Mouse (Mus musculus) G1E (cell line): ENCODE measurements around the gene Ltn1. TPM values are rescaled to one million over a fixed set of nuclear protein-coding genes. Genes with fewer than 3 reads are reported as not detected.

ENCODE experiments used
- ATAC-seq: 2 replicates; pipeline ENCODE4 v1.8.0; 2016; ENCODE audit warnings: mild to moderate bottlenecking; ENCODE audit not compliant: insufficient number of reproducible peaks, poor library complexity, low FRiP score, severe bottlenecking; ENCODE audit errors: extremely low read depth
- DNase-seq: peaks from one replicate; pipeline ENCODE4 v3.0.0; 2012; ENCODE audit warnings: low spot score
- H3K27me3 ChIP-seq: 2 replicates; pipeline ENCODE4 v1.6.1; 2012; ENCODE audit warnings: mild to moderate bottlenecking, low read length, inconsistent platforms; ENCODE audit not compliant: insufficient read depth
- H3K36me3 ChIP-seq: replicated peaks from 2 replicates; pipeline ENCODE3; 2012; ENCODE audit warnings: mild to moderate bottlenecking, inconsistent platforms
- H3K4me1 ChIP-seq: 2 replicates; pipeline ENCODE4 v1.6.1; 2012; ENCODE audit warnings: low read depth, low read length, inconsistent platforms, mixed read lengths; ENCODE audit not compliant: insufficient read depth
- H3K4me3 ChIP-seq: 2 replicates; pipeline ENCODE4 v1.5.1; 2012; ENCODE audit warnings: low read depth, mild to moderate bottlenecking, inconsistent platforms, low read length, moderate library complexity, mixed read lengths
- H3K9me3 ChIP-seq: replicated peaks from 2 replicates; pipeline ENCODE4 v1.6.1; 2012; ENCODE audit warnings: inconsistent platforms
- CTCF ChIP-seq: IDR thresholded peaks from 2 replicates; pipeline ENCODE4 v1.5.1; 2012; ENCODE audit warnings: low read depth, low read length, inconsistent platforms, mixed read lengths
- GATA1 ChIP-seq: IDR thresholded peaks from 2 replicates; pipeline ENCODE4 v1.6.1; 2012; ENCODE audit warnings: borderline replicate concordance, low read length, inconsistent platforms, mixed read lengths
- GATA2 ChIP-seq: IDR thresholded peaks from 2 replicates; pipeline ENCODE4 v1.6.1; 2012; ENCODE audit warnings: low read depth, low read length, inconsistent platforms, borderline replicate concordance
- POLR2AphosphoS5 ChIP-seq: IDR thresholded peaks from 2 replicates; pipeline ENCODE4 v1.6.1; 2012; ENCODE audit warnings: low read depth, low read length, inconsistent platforms; ENCODE audit not compliant: insufficient replicate concordance
- TAL1 ChIP-seq: conservative IDR thresholded peaks from 2 replicates; pipeline ENCODE4 v1.6.1; 2012; ENCODE audit warnings: low read depth, low read length, inconsistent platforms, mixed read lengths
- polyA plus RNA-seq: library from polyadenylated mRNA; stranded (reverse); fragments of >175 nt; gene quantifications from 2 replicates; pipeline ENCODE4 v1.2.3, GENCODE M21; 2012
- total RNA-seq, 2 experiments: library from RNA; stranded (forward) in 1 of 2; stranded (reverse) in 1 of 2; fragments of 200-1000 nt in 1 of 2; fragments of >200 nt in 1 of 2; fragmentation: Nextera tagmentation in 1 of 2; gene quantifications; 2 replicates each; pipeline ENCODE4 v1.2.3; 2014 to 2017

Ltn1 gene
- total and polyA plus RNA-seq, 3 experiments, result 3.2 to 40.6 (median 26.9) TPM

DNA sequence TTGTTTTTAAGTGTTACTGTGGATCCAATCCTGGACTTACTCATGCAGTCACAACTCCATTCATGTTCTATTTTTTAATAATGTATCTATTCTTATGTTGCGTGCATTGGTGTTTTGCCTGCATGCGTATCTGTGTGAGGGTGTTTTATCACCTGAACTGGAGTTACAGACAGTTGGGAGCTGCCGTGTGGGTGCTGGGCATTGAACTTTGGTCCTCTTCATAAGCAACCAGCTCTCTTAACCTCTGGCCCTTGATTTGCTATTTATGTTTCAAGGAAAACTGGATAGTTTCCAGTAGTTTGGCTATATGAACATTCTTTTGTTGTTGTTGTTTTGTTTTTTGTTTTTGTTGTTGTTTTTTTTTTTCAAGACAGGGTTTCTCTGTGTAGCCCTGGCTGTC lies 13.1 kb upstream of the Ltn1 start:
- DNase-seq, result no peak
- Histone ChIP-seq H3K27me3 (peaks cover 3% of the 10 kb centered on the region; the same call in 1 of the 2 replicates), H3K4me1 (peaks cover 11% of the 10 kb centered on the region), H3K36me3 (peaks cover 5% of the 10 kb centered on the region), H3K4me3 (no peak overlapping the region), H3K9me3 (no peaks in the 10 kb centered on the region)
- no peak for ATAC-seq
- TF ChIP-seq GATA2, result no peak
- no peak for TF ChIP-seq GATA1
- no peak for TF ChIP-seq TAL1
- no peak for TF ChIP-seq CTCF
- TF ChIP-seq POLR2AphosphoS5, result no peak

DNA sequence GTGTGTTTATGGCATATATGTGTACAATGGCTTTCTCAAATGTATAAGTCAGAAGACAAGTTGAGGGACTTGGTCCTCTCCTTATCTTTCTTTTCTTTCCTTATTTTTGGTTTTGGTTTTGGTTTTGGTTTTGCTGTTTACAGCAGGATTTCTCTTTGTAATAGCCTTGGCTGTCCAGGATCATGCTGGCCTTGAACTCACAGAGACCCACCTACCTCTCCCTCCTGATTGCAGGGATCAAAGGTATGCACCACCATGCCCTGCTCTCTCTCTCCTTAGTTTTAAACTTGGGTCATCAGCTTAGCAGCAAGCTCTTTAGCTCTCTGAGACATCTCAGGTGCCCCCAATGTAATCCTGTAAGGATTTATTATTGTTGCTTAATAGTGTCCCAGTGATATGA lies 12.7 kb upstream of the Ltn1 start:
- Histone ChIP-seq H3K36me3 (peaks cover 5% of the 10 kb centered on the region), H3K27me3 (peaks cover 3% of the 10 kb centered on the region; the same call in 1 of the 2 replicates), H3K9me3 (no peaks in the 10 kb centered on the region), H3K4me1 (peaks cover 11% of the 10 kb centered on the region), H3K4me3 (no peak overlapping the region)
- no peak for ATAC-seq
- TF ChIP-seq GATA1, result no peak
- TF ChIP-seq GATA2, result no peak
- no peak for TF ChIP-seq POLR2AphosphoS5
- TF ChIP-seq TAL1, result no peak
- no peak for TF ChIP-seq CTCF
- no peak for DNase-seq

DNA sequence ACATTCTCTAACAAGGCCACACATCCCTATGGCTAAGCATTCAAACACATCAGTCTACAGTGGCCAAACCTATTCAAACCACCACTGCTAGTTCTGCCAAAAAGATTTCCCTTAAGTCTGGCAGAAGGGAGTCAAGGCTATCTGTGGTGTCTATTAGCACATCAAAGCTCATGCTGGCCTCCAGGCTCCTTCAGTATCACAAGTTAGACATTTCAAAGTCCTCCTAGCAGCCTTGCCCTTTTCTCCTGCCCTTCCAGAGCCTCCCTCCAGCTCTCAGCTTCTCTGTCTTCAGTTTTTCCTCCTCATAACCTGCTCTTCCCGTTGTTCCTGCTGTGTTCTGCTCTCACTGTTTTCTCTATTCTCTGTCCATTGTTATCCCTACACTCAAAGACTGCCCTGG lies 11.7 kb upstream of the Ltn1 start:
- no peak for ATAC-seq

DNA sequence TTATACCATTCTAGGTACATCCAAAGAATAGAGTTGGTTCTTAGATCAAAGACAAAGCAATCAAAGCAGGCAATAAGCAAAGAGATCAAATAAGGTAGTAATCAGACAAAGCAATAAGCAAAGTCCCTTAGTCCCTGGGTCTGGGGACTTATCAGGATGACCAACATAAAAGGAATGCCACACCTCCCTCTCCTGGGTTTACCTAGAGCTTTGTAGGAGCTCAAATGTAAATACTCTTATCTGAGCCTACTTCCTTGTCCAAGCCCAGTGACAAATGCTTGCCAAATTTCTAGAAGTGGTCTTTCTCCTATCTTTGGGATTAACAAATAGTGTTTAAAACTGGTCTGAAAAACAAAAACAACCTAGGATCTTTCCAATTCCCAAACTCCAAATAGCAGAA lies 10.8 kb upstream of the Ltn1 start:
- H3K4me3 ChIP-seq, result no peak overlapping the region
- H3K27me3 ChIP-seq, result peaks cover 3% of the 10 kb centered on the region; the same call in 1 of the 2 replicates
- H3K4me1 ChIP-seq, result peaks cover 24% of the 10 kb centered on the region
- DNase-seq, result no peak
- TF ChIP-seq GATA2, result no peak
- TF ChIP-seq GATA1, result no peak
- TF ChIP-seq CTCF, result no peak
- no peak for TF ChIP-seq TAL1
- no peak for TF ChIP-seq POLR2AphosphoS5
- ATAC-seq, result no peak
- no peaks in the 10 kb centered on the region for H3K9me3 ChIP-seq
- H3K36me3 ChIP-seq, result peaks cover 7% of the 10 kb centered on the region

More for the DNA sequence above, 11.7 kb upstream of the Ltn1 start:
- no peak overlapping the region for H3K4me3 ChIP-seq
- H3K36me3 ChIP-seq, result peaks cover 5% of the 10 kb centered on the region
- peaks cover 18% of the 10 kb centered on the region for H3K4me1 ChIP-seq
- H3K9me3 ChIP-seq, result no peaks in the 10 kb centered on the region
- H3K27me3 ChIP-seq, result peaks cover 3% of the 10 kb centered on the region; the same call in 1 of the 2 replicates
- TF ChIP-seq TAL1, result no peak
- TF ChIP-seq GATA2, result no peak
- no peak for TF ChIP-seq CTCF
- TF ChIP-seq POLR2AphosphoS5, result no peak
- TF ChIP-seq GATA1, result no peak
- DNase-seq, result no peak

GRCm38 (mm10) chr16:87442291-87442690 lies 9.9 kb upstream of the Ltn1 start:
- ATAC-seq (no peak), DNase-seq (no peak)
- TF ChIP-seq POLR2AphosphoS5, result no peak
- TF ChIP-seq GATA1, result no peak
- no peak for TF ChIP-seq TAL1
- TF ChIP-seq CTCF, result no peak
- no peak for TF ChIP-seq GATA2
- Histone ChIP-seq H3K36me3 (peaks cover 8% of the 10 kb centered on the region), H3K4me3 (no peak overlapping the region), H3K4me1 (peaks cover 24% of the 10 kb centered on the region), H3K27me3 (peaks cover 3% of the 10 kb centered on the region; the same call in 1 of the 2 replicates), H3K9me3 (no peaks in the 10 kb centered on the region)

DNA sequence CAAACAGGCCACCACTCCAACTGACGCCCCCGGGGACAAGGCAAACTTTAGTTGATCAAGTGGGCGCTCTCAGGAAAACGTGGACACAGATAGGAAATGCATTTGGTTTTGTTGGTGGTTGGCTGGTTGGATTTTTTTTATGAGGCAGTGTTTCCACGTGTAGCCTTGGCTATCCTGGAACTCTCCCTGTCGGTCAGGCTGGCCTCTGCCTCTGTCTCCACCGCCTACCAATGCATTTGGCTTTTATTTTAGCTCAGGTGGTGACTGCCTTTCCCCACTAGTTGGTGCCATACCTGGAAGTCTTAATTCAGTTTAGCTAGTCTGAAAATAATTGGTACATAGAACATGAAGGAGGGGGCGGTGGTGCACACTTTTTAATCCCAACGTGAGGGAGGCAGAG lies 8.7 kb upstream of the Ltn1 start:
- H3K4me1 ChIP-seq, result peaks cover 24% of the 10 kb centered on the region
- H3K27me3 ChIP-seq, result no peaks in the 10 kb centered on the region
- peaks cover 20% of the 10 kb centered on the region for H3K36me3 ChIP-seq
- no peaks in the 10 kb centered on the region for H3K9me3 ChIP-seq
- DNase-seq, result peak; percentile 60
- H3K4me3 ChIP-seq, result peak overlapping the region; percentile 82
- TF ChIP-seq TAL1 (no peak), GATA1 (no peak), CTCF (no peak; the same call in 1 of the 2 replicates), GATA2 (no peak), POLR2AphosphoS5 (no peak)
- ATAC-seq, result peak; percentile 62

GRCm38 (mm10) chr16:87440184-87440686 lies 7.8 kb upstream of the Ltn1 start, which contains the start of gene Rwdd2b:
Gene Rwdd2b (minus strand): TSS chr16:87440573.
- Histone ChIP-seq H3K9me3 (no peaks in the 10 kb centered on the region), H3K4me3 (peak within 1 kb of the TSS; percentile 82), H3K4me1 (peaks cover 31% of the 10 kb centered on the region), H3K36me3 (peaks cover 28% of the 10 kb centered on the region), H3K27me3 (no peaks in the 10 kb centered on the region)
- TF ChIP-seq POLR2AphosphoS5 (no peak), CTCF (no peak), GATA1 (no peak), TAL1 (no peak), GATA2 (no peak)
- ATAC-seq, result peak; percentile 90
- DNase-seq, result peak; percentile 92
